Mouse (Mus musculus): ENCODE results near the gene Elk4. TPM values are rescaled to one million over a fixed set of nuclear protein-coding genes. Genes with fewer than 3 reads are reported as not detected.

Elk4 gene
- total RNA-seq, 2 experiments from 2014 or later: 94.4 to 96.8 TPM

DNA sequence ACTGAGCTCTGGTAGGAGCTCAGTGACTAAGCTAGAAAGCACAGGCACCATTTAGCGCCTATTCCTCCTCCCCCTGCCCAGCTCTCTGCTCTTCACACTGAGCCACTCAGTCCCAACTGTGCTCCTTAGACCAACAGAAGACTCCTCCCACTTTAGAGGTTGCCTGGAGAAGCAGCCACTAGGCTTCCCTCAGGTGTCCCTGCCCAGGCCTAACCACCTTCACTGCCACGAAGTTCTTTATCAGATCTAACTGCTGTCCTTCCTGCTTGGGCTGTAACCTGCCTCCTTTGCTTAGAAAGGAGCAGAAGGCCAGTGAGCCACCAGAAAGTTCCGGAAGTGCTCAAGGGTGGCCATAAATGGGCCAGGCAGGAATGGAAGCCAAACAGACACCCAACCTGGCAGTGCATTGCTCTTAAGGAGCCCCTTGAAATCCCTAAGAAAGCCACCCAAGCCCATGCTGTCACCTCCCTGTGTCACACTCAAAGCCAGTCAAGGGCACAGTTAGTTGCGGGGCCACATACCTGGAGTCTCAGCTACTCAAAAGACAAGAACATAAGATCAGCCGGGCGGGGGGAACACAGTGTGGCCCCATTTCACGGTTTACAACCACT lies 47.8 kb downstream of the Elk4 start:
- ATAC-seq (replicated peaks; ENCODE audit: low FRiP score, poor library complexity, severe bottlenecking): no peak

DNA sequence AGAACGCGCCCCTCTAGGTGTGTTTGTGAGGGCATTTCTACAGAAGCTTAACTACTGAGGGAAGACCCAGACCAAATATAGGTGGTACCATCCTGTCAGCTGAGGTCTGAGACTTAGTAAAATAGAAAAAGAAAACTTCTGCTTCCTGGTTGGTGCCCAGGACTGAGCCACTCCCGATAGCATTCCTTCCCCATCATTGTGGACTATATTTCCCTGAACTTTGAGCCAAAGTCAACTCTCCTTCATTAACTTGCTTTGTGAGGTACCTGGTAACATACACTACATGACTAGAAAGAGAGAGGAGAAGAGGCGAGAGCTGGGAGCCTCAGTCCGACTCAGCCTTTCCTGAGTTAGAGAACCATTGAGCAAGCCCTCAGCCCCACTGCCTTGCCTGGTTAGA lies 51.2 kb downstream of the Elk4 start:
- no peak for ATAC-seq (replicated peaks; ENCODE audit: low FRiP score, poor library complexity, severe bottlenecking)

DNA sequence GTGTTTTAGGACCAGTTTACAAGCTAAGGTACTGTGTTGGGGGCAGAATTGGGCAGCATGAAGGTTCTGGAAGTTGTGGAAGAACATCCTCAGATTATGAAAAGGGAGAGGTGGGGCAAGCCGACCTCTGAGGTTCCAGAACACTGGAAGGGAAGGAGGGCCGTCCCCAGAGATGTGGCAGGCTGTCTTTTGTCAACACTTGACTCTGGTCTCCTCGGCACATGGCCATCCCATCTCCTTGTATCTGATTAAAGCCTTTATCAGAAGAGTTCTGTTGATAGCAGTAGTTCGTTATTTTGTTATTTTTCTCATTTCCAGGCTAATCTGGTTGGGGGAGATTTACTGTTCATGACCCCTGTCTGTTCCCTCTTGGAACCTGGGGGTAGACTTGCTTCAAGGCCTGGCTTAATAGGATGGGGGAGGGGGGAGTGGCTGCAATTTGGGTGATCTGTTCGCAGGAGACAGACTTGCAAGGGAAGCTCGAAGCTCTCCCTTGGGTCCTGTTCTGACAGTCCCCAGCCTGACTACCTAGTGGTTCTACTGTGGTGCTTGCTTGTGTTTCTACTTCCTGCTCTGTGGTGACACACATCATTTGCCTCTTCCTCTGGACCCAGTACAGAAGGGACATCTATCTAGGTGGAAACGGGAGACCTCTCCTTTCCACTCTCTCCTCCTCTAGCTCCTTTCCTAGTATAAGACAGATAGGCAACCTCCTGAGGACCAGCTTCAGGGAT lies 52.8 kb downstream of the Elk4 start:
- ATAC-seq (replicated peaks; ENCODE audit: low FRiP score, poor library complexity, severe bottlenecking): no peak

DNA sequence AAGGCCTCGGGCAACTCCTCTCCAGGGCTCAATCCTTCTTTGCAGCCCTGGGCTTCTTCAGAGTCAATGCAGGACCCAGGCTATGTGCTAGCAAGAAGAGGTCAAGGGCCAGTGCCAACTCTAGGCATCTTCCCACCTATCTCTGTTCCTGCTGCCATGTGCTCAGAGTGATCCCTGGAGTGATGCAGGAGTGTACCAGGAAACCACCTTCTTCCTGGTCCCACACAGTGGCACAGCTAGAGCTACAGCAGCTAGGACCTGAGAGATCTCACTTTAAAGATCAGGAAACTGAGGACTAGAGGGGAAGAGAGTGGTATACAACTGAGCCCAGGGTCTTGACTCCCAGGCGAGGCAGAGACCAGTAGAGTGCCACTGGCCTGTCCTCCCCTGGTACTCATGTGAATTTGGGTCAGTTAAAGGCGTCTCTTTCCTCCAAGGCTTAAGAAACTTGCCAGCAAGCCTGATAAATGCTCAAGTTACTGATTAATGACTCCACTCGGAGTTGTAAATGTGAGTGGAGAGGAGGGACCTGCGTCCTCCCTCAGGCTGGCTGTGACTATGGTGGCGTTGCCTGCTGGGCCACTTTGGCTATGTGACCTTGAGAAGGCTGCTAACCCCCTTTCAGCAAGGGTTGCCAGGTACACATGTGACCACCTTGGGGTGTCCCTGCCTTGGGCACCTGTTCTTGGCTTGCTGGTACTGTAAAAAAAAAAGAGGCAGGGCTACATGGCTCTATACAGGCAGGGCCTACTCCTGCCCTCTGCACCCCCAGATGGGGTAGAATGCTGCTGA lies 54.5 kb downstream of the Elk4 start:
- no peak for ATAC-seq (replicated peaks; ENCODE audit: low FRiP score, poor library complexity, severe bottlenecking)

DNA sequence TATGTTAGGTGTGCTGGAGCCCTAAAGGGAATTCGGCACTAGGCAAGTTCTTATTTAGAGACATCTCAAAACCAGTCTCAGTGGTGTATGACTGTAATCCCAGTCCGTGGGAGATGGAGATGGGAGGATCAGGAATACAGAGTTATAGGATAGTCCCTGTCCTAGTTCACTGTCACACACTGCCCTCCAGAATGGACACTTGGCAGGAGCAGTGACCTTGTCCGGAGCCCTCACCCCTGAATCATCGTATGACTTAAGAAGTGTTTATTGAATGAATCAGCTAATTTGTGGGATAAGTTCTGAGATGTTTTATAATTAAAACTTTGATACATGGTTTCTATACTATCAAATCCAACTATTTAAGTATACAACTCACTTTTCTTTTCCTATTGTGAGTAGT lies 55.7 kb downstream of the Elk4 start:
- ATAC-seq (replicated peaks; ENCODE audit: low FRiP score, poor library complexity, severe bottlenecking): no peak

DNA sequence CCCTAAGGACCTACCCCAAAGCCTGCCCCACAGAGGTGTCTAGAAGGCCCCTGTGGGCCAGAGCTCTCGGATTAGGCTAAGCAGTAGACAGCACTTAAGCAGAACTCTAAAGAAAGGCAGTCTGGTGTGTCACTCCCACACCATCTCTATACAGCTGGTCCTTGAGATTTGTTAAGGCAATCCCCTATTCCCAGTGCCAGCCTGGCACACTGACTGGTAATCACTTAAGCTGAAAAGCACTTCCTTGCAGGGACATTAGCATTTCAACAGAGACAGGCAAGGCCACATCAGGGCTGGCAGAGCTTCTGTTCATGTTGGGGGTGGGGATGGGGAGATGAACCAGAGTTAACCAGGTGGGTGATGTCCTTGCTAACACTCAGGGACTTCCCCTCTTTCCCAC lies 57.6 kb downstream of the Elk4 start:
- ATAC-seq (replicated peaks; ENCODE audit: low FRiP score, poor library complexity, severe bottlenecking): no peak

DNA sequence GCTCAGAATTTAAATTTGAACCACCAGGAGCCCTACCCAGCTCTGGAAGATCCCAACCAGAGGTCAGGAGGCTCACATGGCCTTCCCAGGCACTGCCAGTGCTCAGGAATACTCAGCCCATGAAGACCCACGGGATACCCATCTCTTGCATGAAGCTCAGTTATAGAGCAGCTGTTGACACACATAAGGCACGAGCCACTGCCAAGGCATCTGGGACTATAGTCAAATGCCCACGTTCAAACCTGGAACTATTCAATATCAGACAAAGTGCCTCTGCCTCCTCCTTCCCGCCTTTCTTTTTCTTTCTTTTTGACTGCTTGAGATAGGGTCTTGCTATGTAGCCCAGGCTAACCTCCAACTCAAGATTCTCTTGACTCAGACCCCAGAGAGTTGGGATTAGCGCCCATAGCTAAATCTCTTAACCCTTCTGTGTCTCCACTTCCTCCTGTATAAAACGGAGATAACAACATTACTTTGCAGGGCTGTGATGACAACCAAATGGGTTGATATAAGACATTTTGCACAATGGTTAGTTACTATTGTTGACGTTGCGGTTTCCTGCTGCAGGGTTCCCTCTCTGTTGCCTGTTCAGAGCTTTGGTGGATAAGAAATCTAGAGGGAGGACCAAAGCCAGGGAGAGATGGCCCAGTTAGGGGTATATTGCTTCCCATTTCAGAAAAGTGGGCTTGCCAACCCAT lies 58.2 kb downstream of the Elk4 start:
- ATAC-seq (replicated peaks; ENCODE audit: low FRiP score, poor library complexity, severe bottlenecking): no peak

DNA sequence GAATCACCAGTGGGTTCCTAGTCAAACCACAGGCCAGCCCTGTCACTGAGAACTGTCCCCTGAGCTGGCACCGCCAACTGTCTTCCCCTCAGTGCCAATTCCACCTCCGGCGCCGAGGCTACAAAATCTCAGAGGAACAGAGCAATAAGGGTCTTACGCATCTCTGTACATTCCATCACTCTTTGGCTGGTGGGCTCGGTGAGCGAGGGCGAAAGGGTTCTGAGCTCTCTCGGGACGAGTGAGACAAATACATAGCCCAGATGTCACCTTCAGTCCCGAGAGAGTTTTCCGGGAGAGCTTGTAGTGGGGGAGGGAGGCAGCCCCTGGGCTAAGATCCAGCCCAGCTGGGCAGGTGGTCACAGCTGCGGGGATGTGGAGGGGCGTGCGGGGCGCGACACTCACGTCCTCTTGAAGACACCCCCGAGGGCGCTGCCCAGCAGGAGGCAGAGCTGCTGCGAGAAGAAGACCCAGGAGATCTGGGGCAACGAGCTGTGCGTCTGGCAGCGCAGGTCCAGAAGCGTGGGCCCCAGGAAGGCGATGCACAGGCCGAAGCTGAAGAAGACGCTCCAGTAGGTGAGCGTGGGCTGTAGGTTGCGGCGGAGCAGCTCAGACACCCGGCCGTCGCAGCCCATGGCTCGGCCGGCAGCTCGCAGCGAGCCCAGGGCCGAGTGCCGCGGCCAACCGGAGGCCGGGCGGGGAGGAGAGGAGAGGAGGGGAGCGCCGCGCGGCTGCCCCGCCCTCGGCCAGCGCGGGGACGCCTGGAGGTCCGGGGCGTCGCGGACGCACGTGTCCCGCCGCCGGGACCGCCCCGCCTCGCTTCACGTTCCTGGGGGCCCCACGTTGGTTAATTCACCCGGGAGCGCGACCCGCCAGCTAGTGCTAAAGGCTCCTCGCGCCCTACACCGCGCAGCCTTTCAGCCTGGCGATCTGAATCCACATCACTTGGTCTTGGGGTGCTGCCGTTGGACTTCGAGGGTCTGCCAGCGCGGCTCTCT lies 60.2 kb downstream of the Elk4 start, which contains the start of gene Mfsd4a:
TSS of gene Mfsd4a (minus strand) at position 802 of the 995 bp plus-strand sequence.
- ATAC-seq (replicated peaks; ENCODE audit: low FRiP score, poor library complexity, severe bottlenecking): no peak

DNA sequence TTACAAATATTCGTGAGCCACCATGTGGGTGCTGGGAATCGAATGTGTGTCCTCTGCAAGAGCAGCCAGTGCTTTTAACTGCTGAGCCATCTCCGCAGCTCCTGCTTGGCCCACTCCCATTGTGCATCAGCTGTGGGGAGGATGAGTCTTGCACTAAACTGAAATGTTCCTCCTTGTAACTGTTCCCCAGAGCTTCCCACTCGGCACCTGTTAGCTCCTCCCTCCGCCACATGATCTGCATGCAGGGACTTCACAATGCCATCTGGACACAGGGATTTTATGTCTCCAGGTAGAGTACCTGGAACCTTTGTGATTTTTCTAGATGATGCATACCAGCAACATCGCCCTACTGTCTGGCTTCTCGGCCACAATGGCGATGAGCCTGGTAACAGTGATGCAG lies 62.0 kb downstream of the Elk4 start:
- no peak for ATAC-seq (replicated peaks; ENCODE audit: low FRiP score, poor library complexity, severe bottlenecking)

DNA sequence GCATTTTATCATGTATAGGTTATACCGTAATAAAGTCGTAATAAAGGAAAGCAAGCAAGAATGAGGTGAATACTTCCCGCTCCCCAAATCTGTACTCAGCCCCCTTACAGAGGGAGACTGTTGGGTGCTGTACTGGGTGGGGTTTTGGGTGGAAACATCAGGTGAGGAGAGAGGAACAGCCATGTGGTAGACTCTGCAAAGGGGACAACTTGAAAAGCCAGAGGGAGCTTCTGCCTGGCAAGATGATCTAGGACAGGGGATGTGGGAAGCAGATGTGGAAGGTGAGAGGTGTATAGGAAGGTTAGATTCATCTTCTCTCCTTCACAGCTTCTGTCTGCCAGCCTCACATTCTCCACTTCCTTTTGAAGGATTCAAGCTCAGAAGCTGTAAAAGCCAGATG lies 63.3 kb downstream of the Elk4 start:
- ATAC-seq (replicated peaks; ENCODE audit: low FRiP score, poor library complexity, severe bottlenecking): no peak

DNA sequence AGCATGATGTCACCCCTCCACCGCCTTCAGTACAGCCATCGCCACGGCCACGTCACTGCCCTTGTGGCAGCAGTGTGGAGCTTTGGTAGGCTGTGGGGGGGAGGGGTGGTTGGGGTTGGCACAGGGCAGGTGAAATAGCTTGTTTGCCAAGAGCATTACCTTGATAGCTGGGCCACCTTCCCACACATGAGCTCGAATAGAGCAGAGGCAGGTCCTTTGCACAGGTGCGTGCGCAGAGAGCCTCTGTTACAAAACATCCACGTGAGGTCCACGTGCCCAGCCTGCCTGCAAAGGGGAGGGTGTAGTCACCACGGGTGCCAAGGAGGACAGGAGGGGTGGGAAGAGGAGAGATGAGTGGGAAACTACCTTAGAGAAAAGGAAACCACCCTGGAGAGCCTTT lies 68.2 kb downstream of the Elk4 start:
- ATAC-seq (replicated peaks; ENCODE audit: low FRiP score, poor library complexity, severe bottlenecking): no peak

DNA sequence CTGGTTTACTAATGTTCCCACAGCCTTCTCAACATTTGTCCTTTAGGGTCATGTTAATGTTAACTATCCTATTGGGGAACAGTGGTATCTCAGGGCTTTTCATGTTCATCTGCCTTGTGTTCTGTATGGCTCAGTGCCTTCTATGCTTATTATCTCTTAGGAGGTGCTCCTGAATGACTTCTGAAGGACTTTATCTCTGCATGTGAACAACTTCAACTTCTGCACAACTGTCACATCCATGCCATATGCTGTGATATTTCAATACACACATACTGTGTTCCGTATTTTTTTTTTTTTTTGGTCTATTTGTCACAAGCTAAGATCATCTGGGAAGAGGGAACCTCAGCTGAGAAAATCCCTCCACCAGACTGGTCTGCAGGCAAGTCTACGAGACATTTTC lies 71.0 kb downstream of the Elk4 start:
- no peak for ATAC-seq (replicated peaks; ENCODE audit: low FRiP score, poor library complexity, severe bottlenecking)

Other genes starting within 250 kb of the Elk4 start
- gene Pm20d1, start 210.2 kb upstream of the Elk4 start, total RNA-seq (2015; ENCODE audit: low replicate concordance): not detected in 2 replicates
- gene Pm20d1, start 210.2 kb upstream of the Elk4 start, total RNA-seq (2017; ENCODE audit: low replicate concordance): not detected in 2 replicates
- 0.96 and 1.3 TPM in 2 replicates for gene Slc41a1, start 180.1 kb upstream of the Elk4 start, total RNA-seq (2015; ENCODE audit: low replicate concordance)
- gene Slc41a1, start 180.1 kb upstream of the Elk4 start, total RNA-seq (2017; ENCODE audit: low replicate concordance): 0.56 TPM in 1 of 2 replicates, not detected in the other
- gene Rab29, start 140.4 kb upstream of the Elk4 start, total RNA-seq (2015; ENCODE audit: low replicate concordance): 9.0 and 11.3 TPM in 2 replicates
- 5.2 and 14.2 TPM in 2 replicates for gene Rab29, start 140.4 kb upstream of the Elk4 start, total RNA-seq (2017; ENCODE audit: low replicate concordance)
- 35.0 and 47.6 TPM in 2 replicates for gene Nucks1, start 97.1 kb upstream of the Elk4 start, total RNA-seq (2015; ENCODE audit: low replicate concordance)
- gene Nucks1, start 97.1 kb upstream of the Elk4 start, total RNA-seq (2017; ENCODE audit: low replicate concordance): 77.1 and 83.3 TPM in 2 replicates
- gene Slc45a3, start 44.6 kb upstream of the Elk4 start, total RNA-seq (2015; ENCODE audit: low replicate concordance): not detected in 2 replicates
- 0.56 and 1.3 TPM in 2 replicates for gene Slc45a3, start 44.6 kb upstream of the Elk4 start, total RNA-seq (2017; ENCODE audit: low replicate concordance)
- not detected in 2 replicates for gene Mfsd4a, start 60.5 kb downstream of the Elk4 start, total RNA-seq (2015; ENCODE audit: low replicate concordance)
- gene Mfsd4a, start 60.5 kb downstream of the Elk4 start, total RNA-seq (2017; ENCODE audit: low replicate concordance): 0.68 and 2.9 TPM in 2 replicates
- not detected in 2 replicates for gene Cdk18, start 132.1 kb downstream of the Elk4 start, total RNA-seq (2015; ENCODE audit: low replicate concordance)
- 0.28 TPM in 1 of 2 replicates, not detected in the other for gene Cdk18, start 132.1 kb downstream of the Elk4 start, total RNA-seq (2017; ENCODE audit: low replicate concordance)
- not detected in 2 replicates for gene Lemd1, start 183.8 kb downstream of the Elk4 start, total RNA-seq (2015; ENCODE audit: low replicate concordance)
- gene Lemd1, start 183.8 kb downstream of the Elk4 start, total RNA-seq (2017; ENCODE audit: low replicate concordance): not detected in 2 replicates
- not detected in 2 replicates for gene AC124108.1, start 183.8 kb downstream of the Elk4 start, total RNA-seq (2015; ENCODE audit: low replicate concordance)
- not detected in 2 replicates for gene AC124108.1, start 183.8 kb downstream of the Elk4 start, total RNA-seq (2017; ENCODE audit: low replicate concordance)
- not detected in 2 replicates for gene Gm10188, start 222.2 kb downstream of the Elk4 start, total RNA-seq (2015; ENCODE audit: low replicate concordance)
- not detected in 2 replicates for gene Gm10188, start 222.2 kb downstream of the Elk4 start, total RNA-seq (2017; ENCODE audit: low replicate concordance)

All from erythroblast, adult 5-6 weeks (primary cell).